Mouse (Mus musculus) adipocyte (in vitro differentiated cells): ENCODE measurements around the gene Zfp719.

Experiments used
- DNase-seq: peaks from one replicate; pipeline ENCODE4 v3.0.0-alpha.2; 2016; ENCODE audit warnings: low spot score

Gene Zfp719

DNA sequence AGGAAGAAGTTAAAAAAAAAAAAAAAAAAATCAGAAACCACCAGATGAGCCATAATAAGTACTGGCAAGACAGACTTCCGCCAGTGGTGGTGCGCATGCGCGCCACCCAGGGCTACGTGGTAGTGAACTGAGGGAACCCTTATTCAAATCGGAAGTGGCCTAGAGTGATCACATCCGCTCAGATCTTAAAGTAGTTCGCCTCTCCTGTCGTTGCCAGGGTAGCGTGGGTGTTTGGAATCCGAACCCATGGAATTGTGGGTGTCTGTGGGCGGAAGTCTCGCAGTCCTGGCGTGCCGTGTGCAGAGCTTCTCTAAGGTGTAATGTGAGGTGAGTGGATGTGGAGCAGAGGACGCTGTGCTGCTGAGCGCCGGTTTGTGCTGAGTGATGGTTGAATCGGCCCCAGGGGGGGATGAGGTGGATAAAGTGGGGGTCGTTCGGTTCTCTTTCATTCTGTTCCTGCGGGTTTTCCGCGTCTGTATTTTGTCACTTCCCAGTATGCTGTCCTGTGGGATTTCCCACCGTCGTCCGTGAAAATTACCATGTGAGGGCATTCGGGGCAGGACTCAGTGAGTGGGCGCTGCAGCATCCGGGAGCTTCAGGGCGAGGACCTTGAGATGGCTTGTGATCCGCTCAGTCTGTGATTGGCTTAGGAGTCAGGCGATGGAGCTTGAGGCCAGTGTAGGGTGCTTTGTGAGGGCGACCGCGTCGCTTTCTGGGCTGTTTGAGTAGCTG is at the start of gene Zfp719:
Zfp719 (plus strand) TSS at position 171 of the 732 bp plus-strand sequence.
- DNase-seq: peak; percentile 96

DNA sequence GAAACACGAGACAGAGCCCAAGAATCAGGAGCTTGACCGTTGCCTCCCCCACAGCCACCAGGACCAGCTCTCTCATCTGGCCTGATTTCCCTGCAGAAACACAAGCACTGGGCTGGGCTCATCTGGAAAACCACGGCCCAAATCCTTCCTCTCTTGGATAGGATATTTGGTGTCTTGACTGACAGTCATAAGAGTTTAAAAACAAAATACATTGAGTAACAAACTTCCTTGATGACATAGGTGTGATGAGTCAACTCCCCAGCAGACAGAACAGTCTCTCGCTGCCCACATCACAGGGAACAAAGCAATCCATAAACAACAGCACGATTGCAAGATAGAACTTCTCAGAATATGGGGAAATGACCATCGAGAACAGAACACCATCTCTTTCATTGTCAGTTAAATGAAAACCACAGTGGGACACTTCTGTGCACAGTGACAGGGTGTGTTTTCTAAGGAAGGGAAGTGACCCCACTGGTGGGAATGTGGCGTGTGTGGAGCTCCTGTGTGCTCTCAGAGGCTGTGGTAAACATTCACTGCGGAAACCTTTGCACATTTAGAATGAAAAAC is 49.1 kb upstream of the Zfp719 start:
- DNase-seq: peak; percentile 6

DNA sequence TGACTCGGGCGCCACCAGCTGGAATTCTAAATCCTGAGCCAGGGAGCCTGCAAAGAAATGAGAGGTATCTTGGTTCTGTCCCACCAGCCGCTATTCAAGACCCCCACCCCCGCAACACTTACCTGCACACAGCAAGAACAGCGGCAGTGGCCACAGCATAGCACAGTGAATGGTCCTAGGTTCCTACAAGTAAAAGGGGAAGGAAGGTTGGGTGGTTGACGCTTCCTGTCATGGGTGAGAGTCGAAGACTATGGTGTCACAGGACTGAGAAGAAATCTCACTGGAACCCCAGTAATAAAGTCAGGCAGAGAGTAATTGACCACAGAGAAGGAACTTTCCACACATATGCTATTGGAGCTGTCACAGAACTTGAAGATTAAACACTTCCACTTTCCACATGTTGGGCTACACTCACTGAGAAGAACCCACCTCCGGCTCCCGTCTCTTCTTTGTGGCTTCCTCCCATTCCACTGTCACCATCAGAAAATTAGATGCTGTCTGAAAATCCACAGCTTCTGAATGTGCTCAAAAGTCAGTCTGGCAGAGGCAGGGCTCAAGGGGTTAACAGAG is 46.4 kb upstream of the Zfp719 start:
- DNase-seq: no peak

DNA sequence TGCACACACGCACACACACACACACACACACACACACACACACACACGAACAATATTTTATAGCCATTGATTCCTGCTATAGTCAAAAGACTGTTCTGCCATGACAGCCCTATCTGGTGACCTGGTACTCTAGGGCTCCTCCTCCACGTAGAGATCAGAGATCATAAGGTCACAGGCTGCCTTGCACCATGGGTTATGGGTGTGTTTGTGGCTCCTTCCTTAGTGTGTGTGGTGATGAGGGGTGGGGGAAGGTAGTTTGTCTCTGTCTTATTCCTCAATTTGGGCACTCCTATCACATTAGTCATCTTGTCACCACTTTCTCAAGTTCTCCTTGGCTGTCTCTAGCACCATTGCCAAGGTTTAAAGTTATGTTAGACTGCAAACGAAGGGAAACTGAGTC is 40.9 kb upstream of the Zfp719 start:
- DNase-seq: no peak

DNA sequence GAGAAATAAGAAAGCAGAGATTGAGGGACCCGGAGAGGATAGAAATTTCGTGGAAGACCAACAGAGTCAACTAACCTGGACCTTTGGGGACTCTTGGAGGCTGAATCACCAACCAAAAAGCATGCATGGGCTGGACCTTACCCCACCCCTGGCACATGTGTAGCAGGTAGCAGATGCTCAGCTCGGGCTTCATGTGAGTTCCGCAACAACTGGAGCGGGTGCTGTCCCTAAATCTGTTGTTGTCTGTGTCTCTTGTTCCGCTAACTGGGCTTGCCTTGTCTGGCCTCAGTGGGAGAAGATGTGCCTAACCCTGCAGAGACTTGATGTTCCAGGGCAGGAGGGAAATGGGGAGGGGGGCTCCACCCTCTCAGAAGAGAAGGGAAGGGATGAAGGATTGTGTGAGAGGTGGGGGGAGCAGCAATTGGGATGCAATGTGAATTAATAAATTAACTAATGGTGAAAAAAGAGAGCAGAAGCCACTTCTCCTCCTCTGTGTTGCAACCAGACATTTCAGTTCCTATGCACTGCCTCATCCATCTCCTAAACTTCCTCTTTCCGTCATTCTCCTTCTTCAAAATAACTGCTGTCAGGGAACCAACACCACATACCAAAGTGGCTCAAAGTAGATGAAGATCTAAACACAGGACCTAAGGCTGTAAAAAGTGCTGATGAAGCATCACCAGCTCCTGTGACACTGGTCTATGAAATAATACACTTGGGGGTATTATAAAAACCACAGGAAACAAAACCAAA is 35.0 kb upstream of the Zfp719 start, which contains the start of gene Cd33:
Cd33 (minus strand) TSS at position 204 of the 753 bp plus-strand sequence.
- no peak for DNase-seq

DNA sequence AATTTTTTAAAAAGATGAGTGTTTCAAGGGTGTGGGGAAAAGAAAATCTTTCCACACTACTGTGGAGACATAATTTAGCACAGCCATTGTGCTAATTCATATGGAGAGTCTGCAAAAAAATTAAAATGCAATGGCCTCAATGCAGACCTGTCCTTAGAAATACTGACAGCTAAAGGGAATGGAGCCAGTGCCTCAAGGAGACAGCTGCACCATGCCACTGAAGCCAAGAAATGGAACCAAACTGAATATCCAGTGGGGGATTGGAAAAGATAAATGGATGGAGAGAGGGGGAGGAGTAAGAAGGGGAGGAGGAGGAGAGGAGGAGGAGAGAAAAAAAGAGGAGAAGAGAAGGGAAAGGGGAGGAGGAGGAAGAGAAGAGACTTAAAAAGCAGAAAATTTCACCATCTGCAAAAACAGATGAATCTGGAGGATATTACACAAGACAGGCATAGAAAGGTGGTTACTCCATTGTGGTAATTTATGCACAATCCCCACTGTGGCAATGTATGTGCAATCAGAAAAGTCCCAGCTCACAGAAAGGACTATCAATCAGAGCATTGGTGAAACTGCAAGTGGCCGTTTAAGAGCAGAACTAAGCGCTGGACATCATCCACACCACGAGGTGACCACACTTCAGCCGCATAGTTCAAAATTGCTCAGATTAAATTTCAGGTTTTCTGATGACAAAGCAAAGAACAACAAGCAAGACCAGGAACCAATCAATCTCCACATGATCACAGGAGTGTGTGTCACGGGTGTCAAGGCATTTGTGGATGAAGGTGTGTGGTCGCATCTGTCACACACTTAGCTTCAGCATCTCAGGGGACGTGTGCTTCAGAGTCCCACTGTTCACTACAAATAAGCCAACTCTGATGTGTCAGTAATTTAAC is 33.5 kb upstream of the Zfp719 start:
- no peak for DNase-seq

DNA sequence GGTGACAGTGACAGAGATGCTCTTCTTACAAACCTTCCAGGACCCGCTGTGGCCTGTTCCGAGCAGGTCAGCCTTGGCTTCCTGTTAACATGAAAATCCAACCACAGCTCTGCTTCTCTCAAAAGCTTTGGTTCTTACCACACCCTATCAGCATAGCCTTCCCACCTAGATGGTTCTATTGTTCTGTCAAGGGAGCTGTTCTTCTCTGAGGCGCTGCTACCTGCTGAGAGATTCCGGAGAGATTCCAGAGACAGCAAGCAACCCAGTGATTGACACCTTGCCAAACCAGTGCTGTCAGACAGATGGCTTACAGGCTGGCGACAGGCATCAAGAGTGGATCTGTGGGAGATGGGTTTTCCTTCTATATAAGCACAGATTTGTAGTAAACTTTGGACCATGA is 31.7 kb upstream of the Zfp719 start:
- no peak for DNase-seq

DNA sequence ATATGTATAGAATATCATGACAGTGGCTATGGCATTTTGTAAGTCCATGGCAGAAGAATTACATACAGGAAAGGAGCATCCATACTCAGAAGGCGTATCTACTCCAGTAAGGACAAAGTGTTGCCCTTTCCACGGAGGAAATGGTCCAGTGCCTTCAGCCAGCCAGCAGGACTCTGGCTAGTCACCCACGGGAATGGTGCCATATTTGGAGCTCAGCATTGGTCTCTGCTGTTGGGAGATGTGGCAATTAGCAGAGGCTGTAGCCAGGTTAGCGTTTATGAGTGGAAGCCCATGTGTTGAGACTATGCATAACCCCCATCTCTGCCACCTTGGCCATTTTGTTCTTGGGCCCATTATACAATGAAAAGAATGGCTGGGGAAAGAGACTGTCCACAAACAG is 31.2 kb upstream of the Zfp719 start:
- peak; percentile 16 for DNase-seq

DNA sequence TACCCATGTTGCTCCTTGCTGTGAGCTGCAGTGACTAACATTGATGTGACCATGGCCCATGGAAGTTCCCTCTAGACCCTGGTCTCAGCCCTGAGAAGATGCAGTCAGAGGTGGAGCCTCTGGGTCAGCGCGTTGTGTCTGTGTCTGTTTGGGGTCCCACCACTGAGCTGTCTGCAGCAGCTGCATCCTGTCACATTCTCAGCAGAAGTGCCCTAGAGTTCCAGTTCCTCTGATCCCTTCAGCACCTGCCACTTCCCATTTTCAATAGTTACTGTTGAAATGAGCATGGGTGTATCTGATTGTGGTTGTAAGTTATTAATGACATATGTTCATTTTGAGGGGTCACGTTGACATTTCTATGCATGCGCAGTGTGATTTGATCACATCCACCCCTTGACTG is 26.3 kb upstream of the Zfp719 start:
- DNase-seq: no peak

DNA sequence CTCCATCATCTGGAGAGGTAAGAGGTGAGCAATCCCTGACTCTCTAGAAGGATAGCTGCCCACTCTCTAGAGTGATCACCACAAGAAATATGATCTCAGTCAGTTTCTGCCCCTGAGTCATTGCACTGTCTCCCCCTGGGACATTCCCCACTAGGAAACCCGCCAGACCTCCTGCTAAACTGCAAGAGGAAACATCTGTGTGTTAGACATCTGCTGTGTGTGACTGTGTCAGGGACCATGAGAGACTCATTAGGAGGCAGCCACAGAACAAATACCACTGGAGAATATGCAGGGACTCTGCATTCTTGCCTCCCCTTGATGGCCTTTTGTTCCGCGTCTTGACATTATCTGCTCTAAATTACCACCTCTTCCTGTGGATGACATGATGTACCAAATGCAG is 24.9 kb upstream of the Zfp719 start:
- DNase-seq: peak; percentile 21

DNA sequence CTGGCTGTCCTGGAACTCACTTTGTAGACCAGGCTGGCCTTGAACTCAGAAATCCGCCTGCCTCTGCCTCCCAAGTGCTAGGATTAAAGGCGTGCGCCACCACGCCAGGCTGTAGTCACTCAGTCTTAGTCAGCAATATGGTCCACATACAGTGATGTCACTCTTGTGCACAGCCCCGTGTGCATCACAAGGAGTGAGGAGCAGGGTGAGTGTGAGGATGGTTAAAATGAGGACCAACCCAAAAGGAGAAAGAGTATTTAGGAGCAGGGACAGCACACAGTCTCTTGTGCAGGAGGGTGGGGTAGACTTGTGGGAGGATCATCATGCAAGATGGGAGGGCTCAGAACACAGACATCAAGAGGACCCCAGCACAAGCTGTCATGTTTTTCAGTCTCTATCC is 24.1 kb upstream of the Zfp719 start:
- DNase-seq: no peak

DNA sequence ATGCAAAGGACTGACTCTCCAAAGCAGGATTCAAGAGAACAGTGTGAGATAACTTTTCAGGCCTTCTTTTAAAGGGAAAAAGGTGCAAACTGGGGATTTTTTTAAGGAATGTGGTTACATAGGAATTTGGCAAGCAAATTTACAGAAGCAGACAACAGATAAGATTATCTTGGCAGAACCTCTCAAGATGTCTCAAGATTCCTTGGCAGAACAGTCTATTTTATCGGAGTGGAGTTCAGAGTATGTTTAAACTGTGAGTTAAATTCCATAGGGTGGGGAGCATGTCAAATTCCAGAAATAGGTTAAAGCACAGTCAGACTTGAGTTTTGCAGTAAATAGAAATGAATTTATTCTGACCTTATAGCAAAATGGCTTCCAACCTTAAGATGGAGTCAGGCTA is 22.5 kb upstream of the Zfp719 start:
- DNase-seq: no peak

DNA sequence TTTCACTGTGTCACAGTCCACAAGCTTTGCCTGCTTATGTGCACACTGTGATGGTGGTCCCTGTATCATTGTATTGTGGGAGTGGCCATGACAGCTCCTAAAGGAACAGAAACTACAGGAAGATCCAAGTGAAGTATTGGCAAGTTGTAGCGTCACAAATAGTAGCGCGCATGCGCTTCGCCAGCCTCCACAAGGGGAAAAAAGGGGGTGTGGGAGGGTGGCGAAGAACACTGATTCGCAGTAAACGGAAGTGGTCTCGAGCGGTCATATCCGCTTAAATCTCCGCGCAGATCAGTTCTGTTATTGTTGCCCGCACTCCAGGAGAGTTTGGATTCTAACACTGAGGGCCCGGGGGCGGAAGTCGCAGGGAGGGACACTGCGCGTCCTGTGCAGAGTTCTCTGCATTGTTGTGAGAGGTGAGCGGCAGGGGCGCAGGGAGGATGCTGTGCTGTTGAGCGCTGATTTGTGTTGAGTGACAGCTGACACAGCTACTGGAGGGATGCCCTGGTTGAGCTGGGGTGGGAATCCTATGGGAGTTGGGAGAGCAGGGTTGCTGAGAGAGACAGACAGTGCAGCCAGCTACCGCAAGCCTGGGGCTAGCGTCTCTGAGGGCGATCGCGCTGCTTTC is 17.3 kb upstream of the Zfp719 start, which contains the start of gene Zfp658:
Zfp658 (plus strand) TSS at position 251 of the 628 bp plus-strand sequence.
- DNase-seq: peak; percentile 72

DNA sequence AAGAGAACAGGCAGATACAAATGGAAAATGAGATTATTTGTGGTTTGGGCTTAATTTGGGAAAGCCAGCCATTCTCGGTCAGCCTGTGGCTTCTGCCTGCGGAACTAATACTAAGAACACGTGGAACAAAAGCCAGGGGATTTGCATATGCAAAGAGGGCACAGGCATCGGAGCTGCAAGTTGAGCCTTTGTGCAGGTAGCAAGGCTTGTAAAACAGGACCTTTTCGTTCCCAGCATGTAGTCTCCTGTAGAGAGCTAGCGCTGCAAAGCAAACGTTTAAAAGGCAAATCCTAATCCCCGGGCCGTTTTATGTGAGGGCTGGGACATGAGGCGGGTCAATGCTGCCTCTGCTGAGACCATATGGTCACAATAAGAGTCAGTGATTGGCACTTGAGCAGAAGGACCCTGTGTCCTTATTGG is 16.7 kb upstream of the Zfp719 start:
- DNase-seq: peak; percentile 34

DNA sequence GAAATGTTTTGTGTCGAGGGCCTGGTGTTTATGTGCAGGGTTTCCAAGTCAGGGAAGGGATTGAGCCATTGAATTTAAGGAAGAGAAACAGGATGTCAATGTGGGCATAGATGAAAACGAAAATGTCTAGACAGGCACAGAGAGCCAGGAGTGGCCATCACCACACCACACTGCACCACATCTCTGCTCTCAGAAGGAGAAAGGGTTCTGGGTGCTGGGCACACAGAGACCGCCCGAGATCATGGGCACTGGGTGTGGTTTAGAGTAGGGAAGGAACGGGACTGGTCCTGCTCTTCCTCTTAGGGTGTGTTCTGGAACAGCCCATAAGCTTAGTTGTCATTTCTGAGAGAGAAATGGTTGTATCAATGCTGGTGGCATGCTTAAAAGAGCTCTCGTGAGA is 16.1 kb upstream of the Zfp719 start:
- no peak for DNase-seq

DNA sequence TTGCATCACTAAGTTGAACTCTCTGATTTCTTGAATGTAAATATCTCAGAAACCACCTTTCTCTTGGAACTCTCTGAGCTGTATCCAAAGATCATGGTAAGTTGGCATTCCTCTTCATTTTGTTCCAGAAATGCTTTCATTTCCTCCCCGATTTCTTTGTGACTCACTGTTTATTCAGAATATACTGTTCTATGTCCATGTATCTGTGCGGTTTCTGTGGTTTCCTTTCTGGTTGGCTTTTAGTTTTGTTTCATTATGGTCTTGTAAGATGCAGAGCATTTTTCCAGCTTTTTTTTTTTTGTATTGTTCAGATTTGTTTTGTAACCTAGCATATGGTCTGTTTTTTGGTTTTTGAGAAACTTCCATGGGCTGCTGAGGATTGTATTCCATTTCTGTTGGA is 8.2 kb upstream of the Zfp719 start:
- no peak for DNase-seq

DNA sequence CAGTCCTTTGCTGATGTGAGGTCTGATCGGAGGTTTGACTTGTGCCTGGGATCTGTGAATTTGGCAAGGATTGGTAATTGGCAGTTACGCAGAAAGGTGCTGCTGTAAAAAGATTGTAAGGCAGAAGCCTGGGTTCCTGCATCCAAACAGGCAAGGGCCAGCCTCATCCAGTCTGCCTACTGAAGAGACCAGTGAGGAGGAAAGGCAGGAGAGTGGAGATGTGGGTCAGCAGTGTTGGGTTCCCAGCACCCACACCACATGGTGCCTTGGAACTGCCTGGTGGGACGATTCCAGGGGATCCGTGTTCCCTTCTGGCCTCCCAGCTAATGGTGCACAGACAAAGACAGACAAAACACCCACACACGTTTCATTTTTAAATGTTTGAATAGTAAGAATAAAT is 1.1 kb downstream of the Zfp719 start:
- peak; percentile 12 for DNase-seq

DNA sequence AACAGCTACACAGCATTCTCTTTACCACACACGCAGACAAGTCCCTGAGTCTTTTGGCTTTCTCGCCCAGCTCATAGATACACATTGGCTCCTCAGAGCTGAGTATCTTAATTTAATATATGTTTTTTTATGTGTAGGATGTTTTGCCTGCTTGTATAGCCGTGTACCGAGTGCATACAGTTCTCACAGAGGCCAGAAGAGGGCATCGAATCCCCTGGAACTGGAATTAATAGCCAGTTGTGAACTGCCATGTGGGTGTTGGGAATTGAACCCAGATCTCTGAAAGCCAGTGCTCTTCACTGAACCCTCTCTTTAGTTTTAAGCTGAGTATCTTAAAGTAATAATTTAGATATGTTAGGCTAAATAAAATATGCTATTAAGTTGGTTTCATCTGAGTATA is 5.4 kb downstream of the Zfp719 start:
- no peak for DNase-seq

DNA sequence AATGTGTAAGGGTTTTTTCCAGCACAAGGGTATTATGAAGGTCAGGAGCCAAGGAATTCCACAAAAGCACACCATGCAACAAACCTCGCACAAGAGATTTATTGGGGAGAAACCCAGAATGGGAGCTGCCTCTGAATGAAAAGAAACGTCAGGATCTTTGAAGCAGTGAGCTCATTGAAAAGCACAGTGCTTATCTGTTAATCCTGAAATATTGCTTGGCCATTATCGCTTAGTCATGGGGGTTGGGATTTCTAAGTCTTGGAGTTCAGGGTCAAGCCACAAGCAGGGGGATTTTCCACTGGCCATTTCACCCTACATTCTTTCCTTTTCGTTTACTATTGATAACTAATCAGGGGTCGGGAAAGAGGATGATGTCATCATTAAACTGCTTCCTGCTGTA is 22.5 kb downstream of the Zfp719 start:
- DNase-seq: no peak

DNA sequence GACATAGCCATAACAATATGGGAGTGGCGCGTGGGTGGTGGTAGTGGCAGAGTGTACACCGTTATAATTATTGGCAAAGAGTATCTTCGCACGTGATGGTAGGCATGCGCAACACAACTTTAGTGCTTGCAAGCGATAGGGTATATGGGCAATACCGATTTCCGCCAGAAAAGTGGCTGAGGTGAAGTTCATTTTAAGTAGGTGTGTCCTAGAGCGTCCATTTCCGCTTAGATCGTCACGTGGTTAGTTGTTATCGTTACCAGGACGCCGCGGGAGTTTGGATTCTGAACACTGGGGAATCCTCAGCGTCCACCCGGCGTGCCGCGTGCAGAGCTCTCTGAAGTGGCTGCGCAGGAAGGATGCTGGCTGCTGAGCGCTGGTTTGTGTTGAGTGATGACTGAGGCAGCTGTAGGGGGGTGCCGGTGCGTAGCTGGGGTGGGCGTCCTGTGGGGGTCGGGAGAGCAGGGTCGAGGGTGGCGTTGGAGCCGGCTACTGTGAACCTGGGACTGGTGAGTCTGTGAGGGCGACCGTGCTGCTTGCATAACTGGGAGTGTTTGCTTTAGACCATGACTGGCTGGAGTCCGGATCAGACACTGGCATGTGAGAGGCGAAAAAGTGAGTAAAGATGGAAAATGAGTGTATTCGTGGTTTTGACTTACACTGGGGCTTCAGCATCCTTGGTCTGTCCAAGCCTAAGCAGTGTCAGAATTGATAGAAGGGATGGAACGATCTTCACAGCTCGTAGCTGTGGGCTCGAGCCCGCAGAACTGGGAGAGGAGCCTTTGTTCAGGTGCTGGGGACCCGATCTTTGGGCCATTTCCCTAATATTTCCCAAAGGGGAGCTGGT is 27.7 kb downstream of the Zfp719 start, which contains the start of gene Zfp819:
Zfp819 (plus strand) TSS at position 274 of the 847 bp plus-strand sequence.
- no peak for DNase-seq
